Mouse (Mus musculus): ENCODE results near the gene Gm20388. TPM values are rescaled to one million over a fixed set of nuclear protein-coding genes. Genes with fewer than 3 reads are reported as not detected.
A peak's percentile ranks its signal among the peaks of the same experiment; 100 is the strongest.
"Not testable (repeated sequence)": the region's sequence is repeated elsewhere in the genome, so short reads cannot be mapped to it uniquely, and the experiment has no call there.

The Gm20388 gene
- total RNA-seq, 1 experiment: 27.0 TPM

- Histone ChIP-seq H3K9ac (ENCODE audit: insufficient read depth, low read depth, low read length, poor library complexity, severe bottlenecking) (no peak overlapping the region), H3K4me3 (ENCODE audit: insufficient read depth in 1 of 2, low read depth in 1 of 2, low read length in 2 of 2, poor library complexity in 1 of 2, severe bottlenecking in 1 of 2) (peak overlapping the region; percentile 92 to 96; a peak in 2 of 4 replicates), H3K27ac (ENCODE audit: insufficient read depth, low read depth, low read length, poor library complexity, severe bottlenecking) (no peak overlapping the region), H3K9me3 (ENCODE audit: control insufficient read depth, insufficient read depth, low read depth, low read length) (no peaks in the 10 kb centered on the region), H3K36me3 (ENCODE audit: control insufficient read depth, insufficient read depth, low read length, poor library complexity, severe bottlenecking) (peaks cover 11% of the 10 kb centered on the region; the same call in 1 of the 2 replicates), H3K4me1 (ENCODE audit: control insufficient read depth in 2 of 2, insufficient read depth in 2 of 2, low read length in 2 of 2, poor library complexity in 1 of 2) (no peaks in the 10 kb centered on the region)
- TF ChIP-seq CHD2 (IDR thresholded peaks at IDR 0.05; ENCODE audit: low read depth, low read length) (no peak), ZC3H11A (IDR thresholded peaks at IDR 0.05; ENCODE audit: borderline replicate concordance, low read depth, low read length) (no peak), MAFK (IDR thresholded peaks at IDR 0.05; ENCODE audit: insufficient read depth, low read depth, low read length) (no peak), ZNF384 (IDR thresholded peaks at IDR 0.05; ENCODE audit: low read depth, low read length) (no peak), HCFC1 (IDR thresholded peaks at IDR 0.05; ENCODE audit: borderline replicate concordance, insufficient read depth, low read length) (no peak)
- no peak for DNase-seq (ENCODE audit: low read depth, low spot score)
- in situ Hi-C loops (cut with MboI; ENCODE audit: low sequenced_read_pairs in 2 of 2, unreplicated experiment in 2 of 2): no loop called here
Observed at GRCm38 (mm10) chr8:123255170-123255569, 3344.5 kb downstream of the Gm20388 start.

GRCm38 (mm10) chr8:123257114-123257513, 3346.5 kb downstream of the Gm20388 start:
- in situ Hi-C loops (cut with MboI; ENCODE audit: low sequenced_read_pairs in 2 of 2, unreplicated experiment in 2 of 2): no loop called here
- peaks cover 13% of the 10 kb centered on the region; the same call in 1 of the 2 replicates for H3K36me3 ChIP-seq (ENCODE audit: control insufficient read depth, insufficient read depth, low read length, poor library complexity, severe bottlenecking)

GRCm38 (mm10) chr8:123257593-123257992, 3347.0 kb downstream of the Gm20388 start:
- H3K27ac ChIP-seq (ENCODE audit: insufficient read depth, low read depth, low read length, poor library complexity, severe bottlenecking); H3K4me3 ChIP-seq (ENCODE audit: insufficient read depth in 1 of 2, low read depth in 1 of 2, low read length in 2 of 2, poor library complexity in 1 of 2, severe bottlenecking in 1 of 2); H3K9me3 ChIP-seq (ENCODE audit: control insufficient read depth, insufficient read depth, low read depth, low read length); DNase-seq (ENCODE audit: low read depth, low spot score); H3K4me1 ChIP-seq (ENCODE audit: control insufficient read depth in 2 of 2, insufficient read depth in 2 of 2, low read length in 2 of 2, poor library complexity in 1 of 2); in situ Hi-C loops (cut with MboI; ENCODE audit: low sequenced_read_pairs in 2 of 2, unreplicated experiment in 2 of 2); H3K9ac ChIP-seq (ENCODE audit: insufficient read depth, low read depth, low read length, poor library complexity, severe bottlenecking): not testable (repeated sequence)
- H3K36me3 ChIP-seq (ENCODE audit: control insufficient read depth, insufficient read depth, low read length, poor library complexity, severe bottlenecking): peaks cover 13% of the 10 kb centered on the region; the same call in 1 of the 2 replicates

More at GRCm38 (mm10) chr8:123257114-123257513, 3346.5 kb downstream of the Gm20388 start:
- Histone ChIP-seq H3K4me1 (ENCODE audit: control insufficient read depth in 2 of 2, insufficient read depth in 2 of 2, low read length in 2 of 2, poor library complexity in 1 of 2) (no peaks in the 10 kb centered on the region), H3K9me3 (ENCODE audit: control insufficient read depth, insufficient read depth, low read depth, low read length) (no peaks in the 10 kb centered on the region), H3K9ac (ENCODE audit: insufficient read depth, low read depth, low read length, poor library complexity, severe bottlenecking) (no peak overlapping the region), H3K27ac (ENCODE audit: insufficient read depth, low read depth, low read length, poor library complexity, severe bottlenecking) (no peak overlapping the region; the same call in 1 of the 2 replicates), H3K4me3 (ENCODE audit: insufficient read depth in 1 of 2, low read depth in 1 of 2, low read length in 2 of 2, poor library complexity in 1 of 2, severe bottlenecking in 1 of 2) (no peak overlapping the region)
- TF ChIP-seq HCFC1 (IDR thresholded peaks at IDR 0.05; ENCODE audit: borderline replicate concordance, insufficient read depth, low read length) (no peak), ZC3H11A (IDR thresholded peaks at IDR 0.05; ENCODE audit: borderline replicate concordance, low read depth, low read length) (no peak), MAFK (IDR thresholded peaks at IDR 0.05; ENCODE audit: insufficient read depth, low read depth, low read length) (no peak), CHD2 (IDR thresholded peaks at IDR 0.05; ENCODE audit: low read depth, low read length) (no peak), ZNF384 (IDR thresholded peaks at IDR 0.05; ENCODE audit: low read depth, low read length) (no peak)
- DNase-seq (ENCODE audit: low read depth, low spot score): no peak

- H3K9me3 ChIP-seq (ENCODE audit: control insufficient read depth, insufficient read depth, low read depth, low read length): no peaks in the 10 kb centered on the region
- H3K4me1 ChIP-seq (ENCODE audit: control insufficient read depth in 2 of 2, insufficient read depth in 2 of 2, low read length in 2 of 2, poor library complexity in 1 of 2): peaks cover 0 to 4% of the 10 kb centered on the region in 2 experiments; a peak in 1 of 4 replicates
- TF ChIP-seq MAFK (IDR thresholded peaks at IDR 0.05; ENCODE audit: insufficient read depth, low read depth, low read length) (no peak), HCFC1 (IDR thresholded peaks at IDR 0.05; ENCODE audit: borderline replicate concordance, insufficient read depth, low read length) (no peak), CHD2 (IDR thresholded peaks at IDR 0.05; ENCODE audit: low read depth, low read length) (no peak), ZC3H11A (IDR thresholded peaks at IDR 0.05; ENCODE audit: borderline replicate concordance, low read depth, low read length) (no peak)
- H3K4me3 ChIP-seq (ENCODE audit: insufficient read depth in 1 of 2, low read depth in 1 of 2, low read length in 2 of 2, poor library complexity in 1 of 2, severe bottlenecking in 1 of 2): no peak overlapping the region
- no peak overlapping the region for H3K27ac ChIP-seq (ENCODE audit: insufficient read depth, low read depth, low read length, poor library complexity, severe bottlenecking)
- no peak for DNase-seq (ENCODE audit: low read depth, low spot score)
- no peak overlapping the region for H3K9ac ChIP-seq (ENCODE audit: insufficient read depth, low read depth, low read length, poor library complexity, severe bottlenecking)
- in situ Hi-C loops (cut with MboI; ENCODE audit: low sequenced_read_pairs in 2 of 2, unreplicated experiment in 2 of 2): no loop called here
- H3K36me3 ChIP-seq (ENCODE audit: control insufficient read depth, insufficient read depth, low read length, poor library complexity, severe bottlenecking): peaks cover 33% of the 10 kb centered on the region
Observed at GRCm38 (mm10) chr8:123267926-123268656, 3357.4 kb downstream of the Gm20388 start.
